Mouse (Mus musculus): ENCODE data around the gene Gm3417. TPM values are rescaled to one million over a fixed set of nuclear protein-coding genes. Genes with fewer than 3 reads are reported as not detected.
A peak's percentile ranks its signal among the peaks of the same experiment; 100 is the strongest.
"Not testable (repeated sequence)": the region's sequence is repeated elsewhere in the genome, so short reads cannot be mapped to it uniquely, and the experiment has no call there.

Gene Gm3417
- not detected for total RNA-seq (2021)
- long read RNA-seq, experiment 1 = 0 reads
- long read RNA-seq, experiment 2 = 0 reads

- DNase-seq (ENCODE audit: low spot score) = not testable (repeated sequence)
Measured at GRCm38 (mm10) chr17:14978362-14979038, at the start of gene Gm3417, which contains the start of gene 9030025P20Rik. Gene Gm3417, minus strand, starts transcription at chr17:14978790. Gene 9030025P20Rik, plus strand, starts transcription at chr17:14978468.

GRCm38 (mm10) chr17:15025513-15025912 is 46.9 kb upstream of the Gm3417 start:
- not testable (repeated sequence) for DNase-seq (ENCODE audit: low spot score)

- not testable (repeated sequence) for DNase-seq (ENCODE audit: low spot score)
Measured at GRCm38 (mm10) chr17:15024502-15025193, 46.1 kb upstream of the Gm3417 start.

GRCm38 (mm10) chr17:15023878-15024492 is 45.4 kb upstream of the Gm3417 start:
- not testable (repeated sequence) for DNase-seq (ENCODE audit: low spot score)

DNA sequence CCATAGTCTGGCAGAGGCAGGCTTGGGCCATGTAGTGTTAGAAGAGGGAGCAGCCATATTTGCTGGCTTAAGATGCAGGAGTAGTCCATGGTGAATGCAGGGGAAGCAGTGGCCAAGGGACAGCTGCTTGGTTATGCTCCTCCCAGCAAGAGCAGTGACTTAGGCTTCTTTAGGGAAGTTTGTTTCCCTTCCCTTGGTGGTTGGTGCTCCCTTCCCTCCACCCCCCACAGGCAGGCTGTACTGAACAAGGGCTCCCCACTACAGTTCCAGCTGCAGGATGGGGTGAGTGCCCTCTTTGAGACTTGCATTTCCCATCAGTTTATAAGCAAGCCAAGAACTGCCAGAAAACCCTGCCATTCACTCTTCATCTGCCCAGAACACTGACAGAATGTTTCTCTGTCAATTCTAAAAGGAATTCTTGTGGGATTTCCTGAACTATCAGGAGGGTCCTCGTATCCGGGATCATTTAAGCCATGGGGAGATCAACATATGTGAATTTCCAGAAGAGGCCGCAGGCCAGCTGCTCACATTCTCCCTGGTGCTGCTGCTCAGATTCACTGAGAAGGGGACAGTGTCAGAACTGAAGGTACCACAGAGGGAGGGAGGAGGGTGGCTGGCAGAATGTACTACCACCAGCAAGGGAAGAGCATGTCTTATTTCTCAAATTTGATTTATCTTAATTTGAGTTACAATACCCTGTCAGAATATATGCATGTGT is 43.1 kb upstream of the Gm3417 start:
- peak; percentile 15 for DNase-seq (ENCODE audit: low spot score)

DNA sequence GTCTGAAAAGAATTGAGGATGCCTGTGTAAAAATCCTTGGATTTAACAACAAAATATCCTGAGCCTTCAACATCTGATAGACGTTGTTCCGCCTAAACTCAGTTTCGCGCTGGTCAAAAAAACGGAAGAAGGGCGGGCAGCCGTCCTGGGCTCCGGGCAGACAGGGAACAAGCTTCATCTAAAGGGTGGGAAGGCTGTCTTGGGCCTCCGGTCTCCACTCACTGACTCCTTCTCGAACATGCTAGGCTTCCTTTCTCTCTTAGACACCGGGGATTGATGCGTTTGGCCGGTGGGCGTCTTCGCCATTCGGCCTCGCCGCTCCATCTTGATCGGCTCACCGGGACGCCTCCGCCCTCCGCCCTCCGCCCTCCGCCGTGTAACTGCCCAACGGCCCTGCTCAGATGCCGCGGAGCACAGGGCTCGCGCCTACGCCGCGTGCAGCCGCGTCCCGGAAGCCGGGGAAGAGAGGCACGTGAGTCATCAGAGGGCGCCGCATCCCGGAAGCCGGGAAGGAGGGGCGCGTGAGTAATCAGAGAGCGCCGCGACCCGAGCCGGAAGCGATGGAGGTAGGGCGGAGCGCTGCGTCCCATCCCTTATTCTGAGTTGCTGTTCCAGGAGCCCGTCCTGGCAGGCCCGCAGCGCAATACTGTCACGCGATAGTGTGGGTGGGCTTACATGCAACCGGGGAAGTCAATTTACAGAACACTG is 31.3 kb upstream of the Gm3417 start, which contains the start of gene Gm3435:
Gene Gm3435 (plus strand): TSS at position 471 of the 708 bp plus-strand sequence.
- DNase-seq (ENCODE audit: low spot score) = not testable (repeated sequence)

GRCm38 (mm10) chr17:15009088-15009487 is 30.5 kb upstream of the Gm3417 start:
- not testable (repeated sequence) for DNase-seq (ENCODE audit: low spot score)

GRCm38 (mm10) chr17:15000047-15000446 is 21.5 kb upstream of the Gm3417 start:
- not testable (repeated sequence) for DNase-seq (ENCODE audit: low spot score)

GRCm38 (mm10) chr17:14994140-14994539 is 15.6 kb upstream of the Gm3417 start:
- not testable (repeated sequence) for DNase-seq (ENCODE audit: low spot score)

DNA sequence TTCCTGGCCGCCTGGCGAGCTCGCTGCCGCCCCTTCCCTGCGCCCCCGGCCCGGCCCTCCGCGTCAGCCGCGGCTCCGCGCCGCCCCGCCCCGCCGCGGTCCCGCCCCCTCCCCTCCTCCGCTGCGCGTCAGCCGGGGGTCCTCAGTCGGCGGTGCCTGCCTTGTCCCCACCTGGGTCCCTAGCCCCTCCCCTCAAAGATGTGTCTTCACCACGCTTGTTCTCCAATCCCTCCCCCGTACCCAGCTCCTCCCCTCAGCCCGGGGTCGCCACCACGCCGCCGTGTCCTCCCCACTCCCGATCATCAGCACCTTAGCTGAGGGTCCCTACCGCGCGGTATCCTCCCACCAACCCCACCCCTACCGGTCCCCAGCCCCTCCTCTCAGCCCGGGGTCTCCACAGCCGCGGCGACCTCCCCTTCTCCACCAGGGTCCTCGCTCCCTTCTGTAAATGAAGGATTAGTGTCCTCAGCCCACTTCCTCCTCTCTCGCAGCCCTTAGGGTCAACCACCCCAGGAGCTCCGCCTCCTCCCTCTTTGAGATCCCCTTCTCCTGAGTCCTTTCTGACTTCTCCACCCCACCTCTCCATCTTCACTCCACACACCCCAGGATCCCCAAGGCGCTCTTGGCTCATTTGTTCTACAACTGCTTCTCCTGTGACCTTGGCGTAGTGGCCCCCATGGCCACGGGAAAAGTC is 14.7 kb upstream of the Gm3417 start:
- not testable (repeated sequence) for DNase-seq (ENCODE audit: low spot score)

GRCm38 (mm10) chr17:14992522-14993138 is 14.0 kb upstream of the Gm3417 start:
- DNase-seq (ENCODE audit: low spot score) = not testable (repeated sequence)

- DNase-seq (ENCODE audit: low spot score) = not testable (repeated sequence)
Measured at GRCm38 (mm10) chr17:14990116-14990702, 11.6 kb upstream of the Gm3417 start.

- not testable (repeated sequence) for DNase-seq (ENCODE audit: low spot score)
Measured at GRCm38 (mm10) chr17:14977718-14978361, 750 bp downstream of the Gm3417 start.

- not testable (repeated sequence) for DNase-seq (ENCODE audit: low spot score)
Measured at GRCm38 (mm10) chr17:14968373-14968913, 10.1 kb downstream of the Gm3417 start.

- DNase-seq (ENCODE audit: low spot score) = not testable (repeated sequence)
Measured at GRCm38 (mm10) chr17:14961557-14962154, 16.9 kb downstream of the Gm3417 start.

DNA sequence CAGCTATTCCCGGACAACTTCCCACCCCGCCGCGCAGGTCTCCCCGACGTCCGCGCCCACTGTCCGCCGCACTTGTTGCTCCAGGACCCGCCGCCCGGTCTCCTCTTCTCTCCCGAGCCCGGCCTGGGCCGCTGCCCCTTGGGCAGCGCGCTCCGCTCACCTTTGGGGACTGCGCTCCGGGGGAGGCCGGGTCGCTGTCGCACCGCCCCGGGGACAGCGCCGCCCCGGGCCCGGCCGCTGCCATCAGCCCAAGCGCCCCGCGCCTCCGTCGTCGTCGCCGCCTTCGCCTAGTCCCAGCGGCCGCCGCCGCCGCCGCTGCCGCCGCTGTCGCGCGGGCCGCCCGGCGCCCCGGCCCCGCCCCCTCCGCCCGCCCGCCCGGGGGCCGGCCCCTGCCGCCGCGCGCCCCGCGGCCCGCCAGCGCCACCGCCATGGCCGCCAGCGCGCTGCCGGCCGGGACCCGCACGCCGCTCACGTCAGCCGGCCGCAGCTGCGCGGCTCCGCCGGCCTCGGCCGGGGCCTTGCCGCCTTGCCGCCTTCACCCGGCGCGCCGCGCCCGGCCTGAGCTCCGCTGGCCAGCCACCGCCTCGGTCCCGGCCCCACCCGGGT is 17.5 kb downstream of the Gm3417 start, which contains the start of gene Phf10:
Gene Phf10 (minus strand): TSS at position 323 of the 606 bp plus-strand sequence.
- not testable (repeated sequence) for DNase-seq (ENCODE audit: low spot score)

DNA sequence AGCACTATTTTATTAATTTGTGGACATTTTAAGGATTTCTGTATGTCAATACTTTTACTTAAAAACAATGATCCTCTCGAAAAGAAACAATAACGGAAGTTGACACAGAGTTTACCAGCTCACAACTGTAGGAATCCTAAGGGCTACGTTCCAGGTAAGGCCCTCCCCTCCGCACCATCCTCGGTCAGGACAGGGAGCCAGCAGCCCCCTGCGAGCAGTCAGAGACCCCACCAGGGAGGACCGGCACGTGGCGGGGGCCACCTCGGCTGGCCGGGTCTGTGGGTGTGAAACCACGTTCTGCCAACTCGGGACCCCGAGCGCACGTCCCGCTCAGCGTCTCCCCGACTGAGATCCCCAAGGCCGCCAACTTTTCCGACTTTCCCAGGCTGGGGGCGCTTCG is 18.1 kb downstream of the Gm3417 start:
- DNase-seq (ENCODE audit: low spot score) = peak; percentile 20

All from gastrocnemius, adult 18-20 months (tissue).